Mouse (Mus musculus): Measurements from ENCODE around the gene Txnrd2.

Gene Txnrd2

GRCm38 (mm10) chr16:18484386-18484785, 58.2 kb downstream of the Txnrd2 start:
- no peak for DNase-seq (ENCODE audit: low read depth, low spot score)

GRCm38 (mm10) chr16:18484794-18485435, 58.7 kb downstream of the Txnrd2 start:
- DNase-seq (ENCODE audit: low read depth, low spot score) = no peak

- DNase-seq (ENCODE audit: low read depth, low spot score) = no peak
Observed at GRCm38 (mm10) chr16:18486126-18486525, 59.9 kb downstream of the Txnrd2 start.

GRCm38 (mm10) chr16:18490281-18490680, 64.1 kb downstream of the Txnrd2 start:
- DNase-seq (ENCODE audit: low read depth, low spot score) = no peak

- DNase-seq (ENCODE audit: low read depth, low spot score) = no peak
Observed at GRCm38 (mm10) chr16:18490894-18491293, 64.7 kb downstream of the Txnrd2 start.

GRCm38 (mm10) chr16:18497865-18498515, 71.8 kb downstream of the Txnrd2 start:
- no peak for DNase-seq (ENCODE audit: low read depth, low spot score)

- peak; percentile 86 for DNase-seq (ENCODE audit: low read depth, low spot score)
Observed at GRCm38 (mm10) chr16:18498558-18498990, 72.4 kb downstream of the Txnrd2 start, which contains the start of the genes Gnb1l and Rtl10. TSS of gene Gnb1l (plus strand) at chr16:18498713. TSS of gene Rtl10 (plus strand) at chr16:18498901.

- no peak for DNase-seq (ENCODE audit: low read depth, low spot score)
Observed at GRCm38 (mm10) chr16:18498996-18499395, 72.8 kb downstream of the Txnrd2 start.

- no peak for DNase-seq (ENCODE audit: low read depth, low spot score)
Observed at GRCm38 (mm10) chr16:18501531-18501930, 75.3 kb downstream of the Txnrd2 start.

GRCm38 (mm10) chr16:18503566-18504342, 77.6 kb downstream of the Txnrd2 start:
- no peak for DNase-seq (ENCODE audit: low read depth, low spot score)

- no peak for DNase-seq (ENCODE audit: low read depth, low spot score)
Observed at GRCm38 (mm10) chr16:18506524-18507199, 80.5 kb downstream of the Txnrd2 start.

- DNase-seq (ENCODE audit: low read depth, low spot score) = no peak
Observed at GRCm38 (mm10) chr16:18507200-18507549, 81.0 kb downstream of the Txnrd2 start.

- DNase-seq (ENCODE audit: low read depth, low spot score) = no peak
Observed at GRCm38 (mm10) chr16:18511741-18512140, 85.6 kb downstream of the Txnrd2 start.

GRCm38 (mm10) chr16:18513508-18513907, 87.3 kb downstream of the Txnrd2 start:
- DNase-seq (ENCODE audit: low read depth, low spot score) = no peak

- DNase-seq (ENCODE audit: low read depth, low spot score) = no peak
Observed at GRCm38 (mm10) chr16:18518091-18518490, 91.9 kb downstream of the Txnrd2 start.

GRCm38 (mm10) chr16:18523563-18524245, 97.5 kb downstream of the Txnrd2 start:
- no peak for DNase-seq (ENCODE audit: low read depth, low spot score)

- no peak for DNase-seq (ENCODE audit: low read depth, low spot score)
Observed at GRCm38 (mm10) chr16:18528656-18529055, 102.5 kb downstream of the Txnrd2 start.

Data from retina, adult 2 months (tissue).